Mouse (Mus musculus) embryonic stem cell, embryonic (primary cell): ENCODE data around the gene Icmt.

ENCODE experiments used
- CTCF ChIA-PET, 4 experiments: fragments of 300-600 bp in 2 of 4; fragments of 350-600 bp in 2 of 4; sonication (Branson Sonifier 250); formaldehyde crosslinking; loops; one replicate each; lab custom pipeline; 2022; ENCODE audit warnings: inconsistent platforms in 2 of 4; lab: Charles Lee
- POLR2A ChIA-PET, 4 experiments: fragments of 300-600 bp in 2 of 4; fragments of 350-600 bp in 2 of 4; sonication (Branson Sonifier 250); formaldehyde crosslinking; loops; one replicate each; lab custom pipeline; 2022; ENCODE audit warnings: antibody characterized with exemption in 4 of 4, inconsistent platforms in 1 of 4; lab: Charles Lee

Gene Icmt

GRCm38 (mm10) chr4:152296874-152297861 is at the start of gene Icmt:
TSS of gene Icmt (plus strand) at chr4:152297227.
- ChIA-PET POLR2A (interaction anchor here (0.6 to 2.1 kb wide), 31 partner anchors 8 to 323 kb away, joined by 3 to 21 read pairs (median 4); partner anchors contain the start of genes Rpl22 (in 3 of the 4), Espn (in 1 of the 4), Rnf207 (in 1 of the 4) and Zbtb48 (in 1 of the 4)), CTCF (interaction anchor here in 3 of 4 experiments (0.6 to 2.6 kb wide), 23 partner anchors 11 to 1902 kb away, joined by 3 to 13 read pairs (median 4); partner anchors contain the start of genes Dnajc11 (in 1 of the 3) and Rnf207 (in 1 of the 3))

- ChIA-PET POLR2A (interaction anchor here in 1 of 4 experiments (1.0 to 1.3 kb wide), 3 partner anchors 9 to 22 kb away, joined by 3 read pairs; no protein-coding TSS in a partner anchor), CTCF (interaction anchor here in 2 of 4 experiments (0.6 to 0.9 kb wide), 2 partner anchors 38 to 78 kb away, joined by 3 read pairs; no protein-coding TSS in a partner anchor)
Observed at GRCm38 (mm10) chr4:152250615-152251014, 46.4 kb upstream of the Icmt start.

GRCm38 (mm10) chr4:152253183-152253759 is 43.8 kb upstream of the Icmt start:
- ChIA-PET CTCF (interaction anchor here in 3 of 4 experiments (0.7 to 1.8 kb wide), 7 partner anchors 9 to 113 kb away, joined by 3 to 10 read pairs (median 3); no protein-coding TSS in a partner anchor), POLR2A (interaction anchor here in 2 of 4 experiments (1.0 to 2.9 kb wide), 3 partner anchors 10 to 68 kb away, joined by 3 to 11 read pairs (median 4); no protein-coding TSS in a partner anchor)

GRCm38 (mm10) chr4:152257070-152257469 is 40.0 kb upstream of the Icmt start:
- ChIA-PET CTCF (interaction anchor here in 1 of 4 experiments (1.4 kb wide), 1 partner anchor 43 kb away, joined by 4 read pairs; no protein-coding TSS in a partner anchor), POLR2A (interaction anchor here in 2 of 4 experiments (0.6 to 1.3 kb wide), 2 partner anchors 18 to 72 kb away, joined by 3 read pairs; no protein-coding TSS in a partner anchor)

- ChIA-PET POLR2A (no interaction called here), CTCF (interaction anchor here in 3 of 4 experiments (0.7 to 6.4 kb wide), 4 partner anchors 14 to 174 kb away, joined by 4 to 50 read pairs (median 14); partner anchors contain the start of gene Gpr153 (in 1 of the 3))
Observed at GRCm38 (mm10) chr4:152260451-152260850, 36.6 kb upstream of the Icmt start.

- ChIA-PET CTCF (interaction anchor here in 3 of 4 experiments (0.6 to 6.4 kb wide), 18 partner anchors 9 to 269 kb away, joined by 3 to 50 read pairs (median 5); partner anchors contain the start of gene Gpr153 (in 1 of the 3)), POLR2A (interaction anchor here in 3 of 4 experiments (0.7 to 2.6 kb wide), 18 partner anchors 8 to 252 kb away, joined by 3 to 11 read pairs (median 4); partner anchors contain the start of genes Acot7 (in 1 of the 3), Gpr153 (in 1 of the 3), Icmt (in 1 of the 3) and Kcnab2 (in 1 of the 3))
Observed at GRCm38 (mm10) chr4:152262187-152262586, 34.8 kb upstream of the Icmt start.

- ChIA-PET CTCF (interaction anchor here (0.5 to 6.4 kb wide), 15 partner anchors 12 to 172 kb away, joined by 3 to 50 read pairs (median 5); partner anchors contain the start of gene Gpr153 (in 1 of the 4)), POLR2A (interaction anchor here in 3 of 4 experiments (0.6 to 2.6 kb wide), 20 partner anchors 9 to 1237 kb away, joined by 3 to 11 read pairs (median 3); partner anchors contain the start of genes Acot7 (in 1 of the 3), Gpr153 (in 1 of the 3), Icmt (in 1 of the 3) and Kcnab2 (in 1 of the 3))
Observed at GRCm38 (mm10) chr4:152263089-152263488, 33.9 kb upstream of the Icmt start.

GRCm38 (mm10) chr4:152263512-152264176 is 33.4 kb upstream of the Icmt start:
- CTCF ChIA-PET = interaction anchor here in 2 of 4 experiments (0.8 to 6.4 kb wide), 12 partner anchors 9 to 171 kb away, joined by 3 to 50 read pairs (median 4); partner anchors contain the start of gene Gpr153 (in 1 of the 2)
- POLR2A ChIA-PET = interaction anchor here in 3 of 4 experiments (0.6 to 2.6 kb wide), 17 partner anchors 9 to 1237 kb away, joined by 3 to 11 read pairs (median 3); partner anchors contain the start of genes Acot7 (in 1 of the 3), Icmt (in 1 of the 3) and Kcnab2 (in 1 of the 3)

- POLR2A ChIA-PET = interaction anchor here in 2 of 4 experiments (0.5 to 2.6 kb wide), 6 partner anchors 9 to 1157 kb away, joined by 3 to 11 read pairs (median 3); partner anchors contain the start of gene Kcnab2 (in 1 of the 2)
- CTCF ChIA-PET = interaction anchor here in 2 of 4 experiments (0.8 to 6.4 kb wide), 5 partner anchors 8 to 94 kb away, joined by 3 to 50 read pairs (median 3); partner anchors contain the start of gene Gpr153 (in 1 of the 2)
Observed at GRCm38 (mm10) chr4:152264177-152264530, 32.9 kb upstream of the Icmt start.

GRCm38 (mm10) chr4:152264867-152265568 is 32.0 kb upstream of the Icmt start:
- POLR2A ChIA-PET = interaction anchor here in 1 of 4 experiments (0.5 to 1.4 kb wide), 5 partner anchors 8 to 1158 kb away, joined by 3 to 4 read pairs (median 3); partner anchors contain the start of gene Acot7
- CTCF ChIA-PET = interaction anchor here (0.5 to 6.4 kb wide), 19 partner anchors 9 to 262 kb away, joined by 3 to 50 read pairs (median 4); partner anchors contain the start of gene Gpr153 (in 2 of the 4)

- ChIA-PET POLR2A (interaction anchor here in 2 of 4 experiments (1.1 to 1.4 kb wide), 3 partner anchors 18 to 88 kb away, joined by 3 to 4 read pairs (median 3); partner anchors contain the start of gene Acot7 (in 1 of the 2)), CTCF (interaction anchor here (0.5 to 6.4 kb wide), 20 partner anchors 8 to 262 kb away, joined by 3 to 50 read pairs (median 3); partner anchors contain the start of gene Gpr153 (in 2 of the 4))
Observed at GRCm38 (mm10) chr4:152265791-152266190, 31.2 kb upstream of the Icmt start.

GRCm38 (mm10) chr4:152266236-152266895 is 30.7 kb upstream of the Icmt start:
- CTCF ChIA-PET = interaction anchor here (0.5 to 6.4 kb wide), 10 partner anchors 8 to 168 kb away, joined by 3 to 50 read pairs (median 5); partner anchors contain the start of gene Gpr153 (in 1 of the 4)

GRCm38 (mm10) chr4:152267748-152268369 is 29.2 kb upstream of the Icmt start:
- ChIA-PET POLR2A (interaction anchor here in 1 of 4 experiments (0.6 kb wide), 1 partner anchor 40 kb away, joined by 3 read pairs; no protein-coding TSS in a partner anchor), CTCF (interaction anchor here in 2 of 4 experiments (0.8 to 1.5 kb wide), 5 partner anchors 9 to 118 kb away, joined by 3 to 4 read pairs (median 3); partner anchors contain the start of gene Rnf207 (in 1 of the 2))

More at GRCm38 (mm10) chr4:152266236-152266895, 30.7 kb upstream of the Icmt start:
- POLR2A ChIA-PET = interaction anchor here in 2 of 4 experiments (1.2 to 1.4 kb wide), 2 partner anchors 52 to 89 kb away, joined by 3 to 4 read pairs; partner anchors contain the start of gene Acot7 (in 1 of the 2)

GRCm38 (mm10) chr4:152269967-152270366 is 27.1 kb upstream of the Icmt start:
- ChIA-PET POLR2A (no interaction called here), CTCF (interaction anchor here in 2 of 4 experiments (0.7 to 1.3 kb wide), 3 partner anchors 12 to 131 kb away, joined by 3 read pairs; no protein-coding TSS in a partner anchor)
